Mouse (Mus musculus): Measurements from ENCODE around the gene Krt222. TPM values are rescaled to one million over a fixed set of nuclear protein-coding genes. Genes with fewer than 3 reads are reported as not detected.
"Not testable (repeated sequence)": the region's sequence is repeated elsewhere in the genome, so short reads cannot be mapped to it uniquely, and the experiment has no call there.

The Krt222 gene
- polyA plus RNA-seq, 1 experiment from 2014 or later = 0.98 TPM

GRCm38 (mm10) chr11:99256213-99256612, 12.3 kb upstream of the Krt222 start:
- no peak for ATAC-seq (ENCODE audit: low FRiP score)
- Histone ChIP-seq H3K9me3 (replicated peaks) (no peaks in the 10 kb centered on the region), H3K4me2 (replicated peaks) (no peak overlapping the region), H3K9ac (no peak overlapping the region), H3K4me3 (no peak overlapping the region), H3K27ac (no peak overlapping the region), H3K36me3 (no peaks in the 10 kb centered on the region), H3K27me3 (no peaks in the 10 kb centered on the region), H3K4me1 (0 out of 2 replicates have a peak, but pooled peaks cover 2% of the 10 kb centered on the region)
- WGBS = 77% methylated on average over 4 of the region's 4 CpGs

DNA sequence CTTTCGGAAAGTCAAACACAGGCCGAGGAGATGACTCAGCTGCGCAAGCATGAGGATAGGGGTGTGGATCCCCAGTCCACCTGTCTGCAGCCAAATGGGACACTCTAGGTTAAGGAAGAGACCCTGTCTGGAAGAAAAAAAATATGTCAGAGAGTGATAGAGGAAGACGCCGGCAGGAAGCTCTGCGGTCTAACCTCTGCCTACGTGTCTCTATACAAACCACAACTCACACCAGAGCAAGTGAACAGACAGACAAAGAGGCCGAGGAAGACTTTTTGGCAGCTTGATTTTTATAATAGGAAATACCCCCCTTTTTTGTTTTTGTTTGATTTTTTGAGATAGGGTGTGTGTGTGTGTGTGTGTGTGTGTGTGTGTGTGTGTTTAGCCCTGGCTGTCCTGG, 11.4 kb upstream of the Krt222 start:
- no peaks in the 10 kb centered on the region for H3K36me3 ChIP-seq
- ATAC-seq (ENCODE audit: low FRiP score) = no peak
- H3K27me3 ChIP-seq = no peaks in the 10 kb centered on the region
- H3K27ac ChIP-seq = no peak overlapping the region
- WGBS = 95% methylated on average over 8 of the region's 8 CpGs
- H3K4me2 ChIP-seq (replicated peaks) = no peak overlapping the region
- H3K9me3 ChIP-seq (replicated peaks) = no peaks in the 10 kb centered on the region
- no peak overlapping the region for H3K9ac ChIP-seq
- H3K4me1 ChIP-seq = peaks cover 2% of the 10 kb centered on the region; the same call in 1 of the 2 replicates
- H3K4me3 ChIP-seq = no peak overlapping the region

DNA sequence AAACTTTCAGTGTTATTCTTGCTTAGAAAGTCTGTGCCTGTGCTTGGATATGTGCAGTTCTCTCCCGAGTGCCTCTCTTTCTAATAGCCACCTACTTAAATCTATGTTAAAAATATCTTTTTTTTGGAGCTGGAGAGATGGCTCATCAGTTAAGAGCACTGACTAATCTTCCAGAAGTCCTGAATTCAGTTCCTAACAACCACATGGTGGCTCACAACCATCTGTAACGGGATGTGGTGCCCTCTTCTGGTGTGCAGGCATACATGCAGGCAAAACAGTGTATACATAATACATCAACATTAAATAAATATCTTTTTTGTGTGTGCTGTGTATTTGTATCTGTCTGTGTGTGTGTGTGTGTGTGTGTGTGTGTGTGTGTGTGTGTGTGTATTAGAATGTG, 10.0 kb upstream of the Krt222 start:
- ATAC-seq (ENCODE audit: low FRiP score) = no peak

GRCm38 (mm10) chr11:99252671-99253070, 8.8 kb upstream of the Krt222 start:
- Histone ChIP-seq H3K9me3 (replicated peaks) (no peaks in the 10 kb centered on the region), H3K4me1 (peaks cover 5% of the 10 kb centered on the region; the same call in 1 of the 2 replicates), H3K27me3 (no peaks in the 10 kb centered on the region), H3K36me3 (no peaks in the 10 kb centered on the region), H3K9ac (no peak overlapping the region), H3K4me3 (no peak overlapping the region), H3K27ac (no peak overlapping the region), H3K4me2 (replicated peaks) (no peak overlapping the region)
- WGBS = 58% methylated on average over 8 of the region's 8 CpGs
- no peak for ATAC-seq (ENCODE audit: low FRiP score)

More for the DNA sequence above, 10.0 kb upstream of the Krt222 start:
- H3K27me3 ChIP-seq = no peaks in the 10 kb centered on the region
- H3K9ac ChIP-seq = no peak overlapping the region
- H3K4me2 ChIP-seq (replicated peaks) = no peak overlapping the region
- H3K4me1 ChIP-seq = peaks cover 5% of the 10 kb centered on the region; the same call in 1 of the 2 replicates
- H3K36me3 ChIP-seq = no peaks in the 10 kb centered on the region
- no peak overlapping the region for H3K27ac ChIP-seq
- H3K4me3 ChIP-seq = no peak overlapping the region
- no peaks in the 10 kb centered on the region for H3K9me3 ChIP-seq (replicated peaks)
- WGBS = 60% methylated on average over 2 of the region's 2 CpGs

DNA sequence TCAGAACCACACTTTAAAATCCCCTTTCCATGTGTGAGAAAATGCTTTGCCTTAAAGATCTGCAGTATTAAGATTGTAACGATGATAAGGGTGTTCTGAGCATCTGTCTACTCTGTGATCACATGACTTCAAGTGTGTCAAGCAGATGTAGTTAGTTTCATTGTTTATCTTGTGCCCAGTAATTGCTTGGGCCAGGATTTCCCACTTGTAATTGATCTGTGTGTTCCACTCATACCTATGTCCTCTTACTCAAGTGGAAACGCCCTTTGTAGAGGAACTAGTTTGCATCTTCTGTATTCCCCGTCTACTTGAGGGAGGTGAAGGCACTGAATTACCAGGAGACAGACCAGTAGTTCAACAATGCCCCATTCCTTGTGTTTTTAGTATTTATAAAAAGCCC, 6.8 kb upstream of the Krt222 start:
- Histone ChIP-seq H3K9me3 (replicated peaks) (no peaks in the 10 kb centered on the region), H3K9ac (no peak overlapping the region), H3K4me3 (no peak overlapping the region), H3K4me2 (replicated peaks) (no peak overlapping the region), H3K4me1 (peaks cover 5% of the 10 kb centered on the region; the same call in 1 of the 2 replicates), H3K36me3 (no peaks in the 10 kb centered on the region), H3K27ac (no peak overlapping the region), H3K27me3 (no peaks in the 10 kb centered on the region)
- 74% methylated on average over 3 of the region's 3 CpGs for WGBS
- ATAC-seq (ENCODE audit: low FRiP score) = no peak

- Histone ChIP-seq H3K9me3 (replicated peaks) (no peaks in the 10 kb centered on the region), H3K27ac (no peak overlapping the region), H3K4me2 (replicated peaks) (no peak overlapping the region), H3K36me3 (no peaks in the 10 kb centered on the region), H3K4me3 (no peak overlapping the region), H3K9ac (no peak overlapping the region), H3K27me3 (no peaks in the 10 kb centered on the region), H3K4me1 (peaks cover 5% of the 10 kb centered on the region; the same call in 1 of the 2 replicates)
- 58% methylated on average over 5 of the region's 5 CpGs for WGBS
- no peak for ATAC-seq (ENCODE audit: low FRiP score)
These were observed 6.4 kb upstream of the Krt222 start for GRCm38 (mm10) chr11:99250241-99250640.

GRCm38 (mm10) chr11:99249115-99249514, 5.2 kb upstream of the Krt222 start:
- no peak for ATAC-seq (ENCODE audit: low FRiP score)
- Histone ChIP-seq H3K36me3 (no peaks in the 10 kb centered on the region), H3K9me3 (replicated peaks) (no peaks in the 10 kb centered on the region), H3K27me3 (no peaks in the 10 kb centered on the region), H3K4me2 (replicated peaks) (no peak overlapping the region), H3K4me3 (no peak overlapping the region), H3K9ac (no peak overlapping the region), H3K27ac (no peak overlapping the region), H3K4me1 (peaks cover 5% of the 10 kb centered on the region)
- WGBS = 66% methylated on average over 4 of the region's 4 CpGs

- H3K4me2 ChIP-seq (replicated peaks) = no peak overlapping the region
- H3K4me3 ChIP-seq = no peak overlapping the region
- WGBS = 94% methylated on average over 4 of the region's 4 CpGs
- no peaks in the 10 kb centered on the region for H3K9me3 ChIP-seq (replicated peaks)
- no peaks in the 10 kb centered on the region for H3K36me3 ChIP-seq
- no peak for ATAC-seq (ENCODE audit: low FRiP score)
- H3K9ac ChIP-seq = no peak overlapping the region
- H3K27me3 ChIP-seq = no peaks in the 10 kb centered on the region
- peaks cover 11% of the 10 kb centered on the region for H3K4me1 ChIP-seq
- no peak overlapping the region for H3K27ac ChIP-seq
These were observed 4.0 kb upstream of the Krt222 start for GRCm38 (mm10) chr11:99247916-99248315.

- not testable (repeated sequence) for H3K27me3 ChIP-seq; H3K9ac ChIP-seq; H3K9me3 ChIP-seq (replicated peaks); H3K4me3 ChIP-seq; H3K4me1 ChIP-seq; H3K27ac ChIP-seq; ATAC-seq (ENCODE audit: low FRiP score); H3K4me2 ChIP-seq (replicated peaks); H3K36me3 ChIP-seq
- WGBS = 52% methylated on average over 3 of the region's 3 CpGs
These were observed 634 bp upstream of the Krt222 start for GRCm38 (mm10) chr11:99244519-99244918.

DNA sequence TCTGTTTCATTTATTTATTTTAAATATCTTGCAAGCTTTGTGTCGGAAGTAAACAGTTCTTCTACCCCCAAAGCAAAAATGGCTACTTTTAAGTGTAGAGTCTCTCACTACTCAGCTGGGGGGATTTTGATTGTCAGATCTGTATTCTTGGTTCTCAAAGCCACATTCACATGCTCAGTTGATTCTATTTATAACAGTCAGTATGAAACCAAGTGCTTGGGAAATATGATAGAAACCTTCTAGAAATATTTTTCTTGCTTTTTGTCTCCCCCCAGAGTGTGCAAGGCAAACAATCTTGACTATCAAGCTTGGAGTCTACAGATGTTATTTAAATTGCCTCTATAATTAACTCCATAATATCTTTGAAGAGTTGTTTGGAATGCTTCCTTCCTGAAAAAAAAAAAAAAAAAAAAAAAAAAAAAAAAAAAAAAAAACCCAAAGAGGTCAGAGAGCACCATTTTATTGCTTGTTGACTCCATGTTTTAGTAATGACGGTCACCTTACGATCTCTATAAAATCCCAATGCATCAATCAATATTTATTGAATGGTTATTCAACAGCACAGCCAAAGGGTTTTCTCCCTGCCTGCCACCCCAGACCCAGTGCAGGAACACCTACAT, 575 bp downstream of the Krt222 start:
- WGBS = 62% methylated on average over 3 of the region's 3 CpGs
- ATAC-seq (ENCODE audit: low FRiP score) = no peak
- H3K27ac ChIP-seq = peak overlapping the region; percentile 55
- peak overlapping the region; percentile 52 for H3K4me2 ChIP-seq (replicated peaks)
- H3K27me3 ChIP-seq = no peaks in the 10 kb centered on the region
- peak overlapping the region; percentile 44 for H3K9ac ChIP-seq
- no peaks in the 10 kb centered on the region for H3K36me3 ChIP-seq
- H3K4me1 ChIP-seq = peaks cover 7% of the 10 kb centered on the region
- H3K4me3 ChIP-seq = peak overlapping the region; percentile 29
- no peaks in the 10 kb centered on the region for H3K9me3 ChIP-seq (replicated peaks)

GRCm38 (mm10) chr11:99242056-99242455, 1.8 kb downstream of the Krt222 start:
- no peak overlapping the region for H3K4me3 ChIP-seq
- H3K27me3 ChIP-seq = no peaks in the 10 kb centered on the region
- 71% methylated on average over 5 of the region's 5 CpGs for WGBS
- no peaks in the 10 kb centered on the region for H3K9me3 ChIP-seq (replicated peaks)
- no peak for ATAC-seq (ENCODE audit: low FRiP score)
- H3K9ac ChIP-seq = no peak overlapping the region
- H3K4me2 ChIP-seq (replicated peaks) = no peak overlapping the region
- H3K27ac ChIP-seq = no peak overlapping the region
- peaks cover 7% of the 10 kb centered on the region for H3K4me1 ChIP-seq
- no peaks in the 10 kb centered on the region for H3K36me3 ChIP-seq

DNA sequence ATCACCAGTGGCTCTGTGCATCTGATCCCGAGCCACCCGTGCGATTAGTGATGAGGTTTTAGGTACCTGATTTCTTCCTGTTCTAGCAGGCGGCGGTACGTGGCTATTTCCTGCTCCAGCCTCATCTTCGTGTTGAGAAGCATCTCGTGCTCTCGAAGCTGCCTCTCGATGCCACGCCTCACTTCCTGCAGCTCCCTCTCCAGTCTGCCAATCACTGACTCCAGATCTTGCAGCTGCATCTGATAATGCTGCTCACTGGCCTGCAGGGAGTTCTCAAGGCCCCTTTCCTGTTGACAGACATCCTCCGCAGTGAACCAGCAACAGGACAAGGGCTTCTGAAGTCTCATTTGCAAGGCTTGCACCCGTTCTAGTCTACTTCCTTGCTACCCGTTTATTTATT, 5.4 kb downstream of the Krt222 start:
- H3K4me2 ChIP-seq (replicated peaks) = no peak overlapping the region
- no peaks in the 10 kb centered on the region for H3K4me1 ChIP-seq
- no peaks in the 10 kb centered on the region for H3K36me3 ChIP-seq
- H3K9me3 ChIP-seq (replicated peaks) = no peaks in the 10 kb centered on the region
- H3K9ac ChIP-seq = no peak overlapping the region
- no peaks in the 10 kb centered on the region for H3K27me3 ChIP-seq
- H3K4me3 ChIP-seq = no peak overlapping the region
- H3K27ac ChIP-seq = no peak overlapping the region
- 68% methylated on average over 14 of the region's 14 CpGs for WGBS
- no peak for ATAC-seq (ENCODE audit: low FRiP score)

DNA sequence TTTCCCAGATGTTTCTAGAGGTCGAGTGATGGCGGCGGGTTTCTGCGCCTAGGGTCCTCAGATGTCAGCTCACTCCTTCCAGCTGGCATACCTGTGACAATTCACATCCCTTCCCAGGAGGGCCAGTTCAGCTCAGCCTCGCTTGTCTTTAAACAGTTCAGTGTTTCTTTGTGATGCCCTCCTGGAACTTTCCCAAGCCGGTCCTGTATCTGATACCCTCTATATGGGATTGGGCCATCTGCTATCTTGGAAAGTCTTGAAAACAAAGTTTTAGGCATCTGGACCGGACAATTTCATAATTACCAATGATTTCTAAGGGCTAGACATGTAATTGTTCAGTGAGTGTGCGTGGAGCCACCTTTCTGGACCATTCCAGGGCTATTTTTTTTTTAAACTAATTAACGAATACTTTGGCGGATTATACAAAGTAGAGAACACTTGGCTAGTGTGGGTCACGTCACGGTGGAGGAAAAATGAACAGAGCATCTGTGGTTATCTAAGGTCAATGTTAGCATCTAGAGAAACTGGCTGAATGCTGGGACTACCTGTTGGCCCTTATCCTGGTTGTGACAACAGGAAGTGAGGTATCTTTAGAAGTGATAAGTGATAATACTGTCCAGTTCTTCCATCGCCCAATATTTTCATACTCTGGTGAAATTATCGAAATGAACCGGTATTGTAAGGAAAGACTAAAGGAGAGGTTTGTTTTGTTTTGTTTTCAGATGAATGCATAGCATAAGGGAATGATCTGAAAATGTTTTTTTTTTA, 12.7 kb downstream of the Krt222 start:
- 29% methylated on average over 15 of the region's 15 CpGs for WGBS
- Histone ChIP-seq H3K4me1 (peaks cover 23% of the 10 kb centered on the region), H3K9me3 (replicated peaks) (no peaks in the 10 kb centered on the region), H3K4me2 (replicated peaks) (peak overlapping the region; percentile 75), H3K27me3 (no peaks in the 10 kb centered on the region), H3K4me3 (peak overlapping the region; percentile 80), H3K9ac (peak overlapping the region; percentile 98), H3K36me3 (peaks cover 16% of the 10 kb centered on the region), H3K27ac (peak overlapping the region; percentile 99)
- ATAC-seq (ENCODE audit: low FRiP score) = peak; percentile 63
